ENCODE assay signal across 14 mouse cellular contexts in genomic region chr8:8867126-8867777, GRCm38 (mm10).
DNase-seq lines count a peak whose midpoint lies in the region; ATAC-seq and TF ChIP-seq lines count a peak whose summit lies in the region.
"Had no signal": no experiment of that assay in that cellular context is flagged by ENCODE, and none has a peak within 500 bp of the region (broad histone marks: within the 10 kb centered on the region; RNA-seq: fewer than 3 reads in every experiment).

No protein-coding gene starts in this region.

- TF ChIP-seq EP300 in liver, postnatal 0 days (IDR thresholded peaks at IDR 0.05; ENCODE audit: low read depth), result no peak

- no peaks in the 10 kb centered on the region for H3K4me1 ChIP-seq in liver, postnatal 0 days (ENCODE audit: insufficient read depth)
- H3K4me1 ChIP-seq in embryonic facial prominence, embryonic 14.5 days (ENCODE audit: control insufficient read depth, insufficient read depth, low read length), result peaks cover 4% of the 10 kb centered on the region; the same call in 1 of the 2 replicates

- WGBS in liver, postnatal 0 days (ENCODE audit: insufficient replicate concordance), result 24% methylated on average over 9 of the region's 9 CpGs
- 32% methylated on average over 9 of the region's 9 CpGs for WGBS in embryonic facial prominence, embryonic 14.5 days

- H3K36me3 ChIP-seq in liver, postnatal 0 days (replicated peaks; ENCODE audit: insufficient read depth, low read length), result no peaks in the 10 kb centered on the region
- H3K36me3 ChIP-seq in embryonic facial prominence, embryonic 14.5 days (ENCODE audit: control insufficient read depth, insufficient read depth, low read length), result no peaks in the 10 kb centered on the region
- H3K36me3 ChIP-seq: heart, embryonic 12.5 days; hindbrain, embryonic 10.5 days; neural tube, embryonic 15.5 days had no signal

- no peak for TF ChIP-seq CTCF in liver, postnatal 0 days (IDR thresholded peaks at IDR 0.05; ENCODE audit: low read depth)

- H3K4me3 ChIP-seq in liver, postnatal 0 days (ENCODE audit: low read depth, low read length), result no peak overlapping the region
- no peak overlapping the region for H3K4me3 ChIP-seq in embryonic facial prominence, embryonic 14.5 days (ENCODE audit: low read depth, low read length)
- H3K4me3 ChIP-seq: heart, embryonic 12.5 days; hindbrain, embryonic 10.5 days; neural tube, embryonic 15.5 days had no signal

- no peak overlapping the region for H3K9ac ChIP-seq in liver, postnatal 0 days (replicated peaks)
- H3K9ac ChIP-seq in embryonic facial prominence, embryonic 14.5 days (ENCODE audit: low read depth, low read length), result no peak overlapping the region
- H3K9ac ChIP-seq: forebrain, postnatal 0 days; heart, embryonic 12.5 days; neural tube, embryonic 15.5 days had no signal

- no peaks in the 10 kb centered on the region for H3K27me3 ChIP-seq in liver, postnatal 0 days (ENCODE audit: insufficient read depth, low read length)
- H3K27me3 ChIP-seq in embryonic facial prominence, embryonic 14.5 days (replicated peaks; ENCODE audit: control insufficient read depth, insufficient read depth, low read length), result no peaks in the 10 kb centered on the region
- H3K27me3 ChIP-seq: heart, embryonic 12.5 days; neural tube, embryonic 15.5 days had no signal

- DNase-seq in liver, postnatal 0 days, result no peak
- DNase-seq in liver, result no peak
- peak; percentile 30 for DNase-seq in embryonic facial prominence, embryonic 14.5 days (ENCODE audit: low spot score)
- DNase-seq in lung, adult 18-20 months, result peak; percentile 38 to 57
- peak; percentile 21 to 57 for DNase-seq in lung, postnatal 4 days
- no peak for DNase-seq in cerebellum, adult 9-10 months
- DNase-seq: cerebellum, postnatal 25 days; forebrain, postnatal 0 days; gastrocnemius, postnatal 10 days; thymus, adult 2 months had no signal

- H3K27ac ChIP-seq in liver, postnatal 0 days (ENCODE audit: low read depth), result peak overlapping the region; percentile 22; the same call in 1 of the 2 replicates
- H3K27ac ChIP-seq in embryonic facial prominence, embryonic 14.5 days (replicated peaks; ENCODE audit: low read depth, low read length), result no peak overlapping the region
- H3K27ac ChIP-seq: neural tube, embryonic 15.5 days had no signal

- H3K9me3 ChIP-seq in liver, postnatal 0 days (ENCODE audit: low read length), result no peaks in the 10 kb centered on the region
- no peaks in the 10 kb centered on the region for H3K9me3 ChIP-seq in embryonic facial prominence, embryonic 14.5 days (ENCODE audit: control insufficient read depth, low read length)
- H3K9me3 ChIP-seq: heart, embryonic 12.5 days; hindbrain, embryonic 10.5 days; neural tube, embryonic 15.5 days had no signal

- ATAC-seq in liver, postnatal 0 days, result no peak
- ATAC-seq in embryonic facial prominence, embryonic 14.5 days (ENCODE audit: low read depth), result no peak
- no peak for ATAC-seq in activated CD4-positive, CD25-positive, alpha-beta regulatory T cell, adult 4 months
- ATAC-seq: forebrain, postnatal 0 days had no signal

- no peak overlapping the region for H3K4me2 ChIP-seq in liver, postnatal 0 days (ENCODE audit: low read depth, low read length)
- H3K4me2 ChIP-seq in embryonic facial prominence, embryonic 14.5 days (ENCODE audit: low read depth, low read length), result no peak overlapping the region
- H3K4me2 ChIP-seq: heart, embryonic 12.5 days; neural tube, embryonic 15.5 days had no signal

Comparison
In these comparisons a context has a peak if more than half of its experiments do, and no peak if none do; other contexts are left out.
1. DNase-seq: peak in embryonic facial prominence, embryonic 14.5 days (single experiment), lung, adult 18-20 months (2 of 2) and lung, postnatal 4 days (2 of 2); none in liver, postnatal 0 days (single experiment), liver (single experiment) and cerebellum, adult 9-10 months (single experiment).